Mouse (Mus musculus) hindbrain, postnatal 0 days (tissue): ENCODE measurements at regions not wholly inside any gene's neighbourhood (a gene's known extent, or its start where the extent isn't known, plus 50 kb on each side); places are given as distances from the start of the nearest gene placed in this dataset.
"Not testable (repeated sequence)": the region's sequence is repeated elsewhere in the genome, so short reads cannot be mapped to it uniquely, and the experiment has no call there.

ENCODE experiments used
- ATAC-seq: fragments of 200-750 bp; cut with Nextera tagmentation; 2 replicates; pipeline ENCODE4 v1.8.0; 2017; ENCODE audit warnings: mild to moderate bottlenecking, moderate TSS enrichment, moderate library complexity
- DNase-seq: peaks from one replicate; pipeline ENCODE4 v3.0.0-alpha.2; 2015; ENCODE audit warnings: low spot score
- H3K27ac ChIP-seq: fragments of 300-500 bp; sonication (generic); 2 replicates; pipeline ENCODE4 v1.5.1; 2014; ENCODE audit warnings: mild to moderate bottlenecking
- H3K27me3 ChIP-seq: fragments of 300-500 bp; sonication (generic); 2 replicates; pipeline ENCODE4 v1.6.1; 2014; ENCODE audit warnings: low read length, mixed read lengths; ENCODE audit not compliant: insufficient read depth
- H3K36me3 ChIP-seq: fragments of 300-500 bp; sonication (generic); 2 replicates; pipeline ENCODE4 v1.6.1; 2014; ENCODE audit warnings: low read length, mixed read lengths; ENCODE audit not compliant: insufficient read depth
- H3K4me1 ChIP-seq: fragments of 300-500 bp; sonication (generic); 2 replicates; pipeline ENCODE4 v1.6.1; 2014; ENCODE audit warnings: antibody characterized with exemption, low read length, mixed read lengths; ENCODE audit not compliant: insufficient read depth
- H3K4me2 ChIP-seq: fragments of 300-500 bp; sonication (generic); 2 replicates; pipeline ENCODE4 v1.6.1; 2014; ENCODE audit warnings: low read depth, mild to moderate bottlenecking, low read length, moderate library complexity, mixed read lengths
- H3K4me3 ChIP-seq: fragments of 300-500 bp; sonication (generic); 2 replicates; pipeline ENCODE4 v1.5.1; 2014; ENCODE audit warnings: low read length
- H3K9ac ChIP-seq: fragments of 300-500 bp; sonication (generic); replicated peaks from 2 replicates; pipeline ENCODE4 v1.6.1; 2014; ENCODE audit warnings: mild to moderate bottlenecking, low read length, moderate library complexity, mixed read lengths
- H3K9me3 ChIP-seq: fragments of 300-500 bp; sonication (generic); 2 replicates; pipeline ENCODE4 v1.6.1; 2016; ENCODE audit warnings: low read length, mixed read lengths
- WGBS: fragments of 180-500 bp; shearing (Covaris S2); extraction: QIAGEN DNeasy Blood & Tissue Kit; methylation state at CpG from one replicate; pipeline ENCODE4 v1.1.7; 2014; 5-methylcytosine and 5-hydroxymethylcytosine counted together

DNA sequence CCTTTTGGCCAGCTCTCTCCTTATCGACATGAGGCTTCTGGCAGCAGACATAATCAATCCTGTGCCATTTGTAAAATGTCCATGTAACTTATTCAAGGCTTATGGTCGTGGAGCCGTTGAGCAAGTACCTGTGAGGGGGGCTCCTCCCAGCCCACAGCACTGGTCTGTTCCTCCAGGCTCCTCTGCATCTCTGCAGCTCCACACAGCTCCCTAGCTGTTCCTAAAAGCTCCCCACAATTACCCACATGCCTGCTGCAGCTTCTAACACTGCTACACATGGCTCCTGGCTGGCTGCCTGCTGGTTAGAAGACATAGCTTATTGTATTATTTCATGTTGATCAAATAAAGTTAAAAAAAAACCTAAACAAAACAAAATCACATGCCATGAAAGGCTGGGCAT is 77.9 kb downstream of the Tcp10c start:
- WGBS = 88% methylated on average over 3 of the region's 3 CpGs
- not testable (repeated sequence) for H3K27me3 ChIP-seq, H3K36me3 ChIP-seq, H3K4me1 ChIP-seq, H3K4me2 ChIP-seq, H3K27ac ChIP-seq, H3K9me3 ChIP-seq, DNase-seq, H3K9ac ChIP-seq, H3K4me3 ChIP-seq
- 0 out of 2 replicates have a peak, but pooled peaks have one; percentile 38 for ATAC-seq

DNA sequence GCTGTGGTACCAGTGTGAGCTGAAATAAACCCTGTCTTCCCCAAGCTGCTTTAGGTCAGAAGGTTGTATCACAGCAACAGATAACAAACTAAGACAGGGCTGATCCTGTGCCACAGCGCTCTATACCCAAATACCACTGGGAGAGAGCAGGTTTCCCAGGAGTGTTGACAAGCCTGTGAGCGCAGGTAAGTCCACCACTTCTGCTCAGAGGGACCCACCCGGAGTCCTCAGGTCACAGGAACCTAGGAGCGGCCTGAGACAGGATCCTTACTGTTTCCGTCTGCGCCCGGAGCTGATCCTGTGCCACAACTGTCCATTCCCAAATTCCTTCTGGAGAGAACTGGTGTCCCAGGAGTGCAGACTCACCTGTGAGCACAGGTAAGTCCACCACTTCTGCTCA is 79.8 kb downstream of the Tcp10c start:
- H3K4me3 ChIP-seq, DNase-seq, H3K36me3 ChIP-seq, H3K9ac ChIP-seq, H3K9me3 ChIP-seq, H3K4me1 ChIP-seq, H3K27ac ChIP-seq, ATAC-seq, H3K4me2 ChIP-seq, H3K27me3 ChIP-seq: not testable (repeated sequence)
- 90% methylated on average over 7 of the region's 7 CpGs for whole genome bisulfite sequencing

DNA sequence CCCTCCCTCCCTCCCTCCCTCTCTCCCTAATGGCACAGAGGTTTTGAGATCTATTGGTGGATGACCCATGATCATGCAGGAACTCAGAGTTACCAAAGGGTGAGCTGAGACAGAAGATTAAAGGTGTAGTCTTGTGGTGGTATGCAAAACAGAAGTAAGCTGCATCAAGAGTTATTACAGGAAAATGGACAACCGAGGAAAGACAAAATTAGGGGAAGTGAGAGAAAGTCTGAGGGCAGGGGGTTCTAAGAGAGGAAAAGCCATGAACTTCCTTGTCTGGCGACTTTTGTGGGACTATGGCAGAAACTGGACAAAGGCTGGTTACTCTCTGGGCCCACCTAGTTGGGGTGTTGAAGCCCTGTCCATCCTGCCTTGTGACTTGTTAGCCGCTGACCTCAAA is 84.4 kb downstream of the Tcp10c start:
- H3K9ac ChIP-seq, ATAC-seq, H3K36me3 ChIP-seq, H3K4me1 ChIP-seq, H3K27ac ChIP-seq, H3K27me3 ChIP-seq, H3K9me3 ChIP-seq, H3K4me3 ChIP-seq, H3K4me2 ChIP-seq, DNase-seq: not testable (repeated sequence)
- WGBS = 82% methylated on average over 1 of the region's 3 CpGs

DNA sequence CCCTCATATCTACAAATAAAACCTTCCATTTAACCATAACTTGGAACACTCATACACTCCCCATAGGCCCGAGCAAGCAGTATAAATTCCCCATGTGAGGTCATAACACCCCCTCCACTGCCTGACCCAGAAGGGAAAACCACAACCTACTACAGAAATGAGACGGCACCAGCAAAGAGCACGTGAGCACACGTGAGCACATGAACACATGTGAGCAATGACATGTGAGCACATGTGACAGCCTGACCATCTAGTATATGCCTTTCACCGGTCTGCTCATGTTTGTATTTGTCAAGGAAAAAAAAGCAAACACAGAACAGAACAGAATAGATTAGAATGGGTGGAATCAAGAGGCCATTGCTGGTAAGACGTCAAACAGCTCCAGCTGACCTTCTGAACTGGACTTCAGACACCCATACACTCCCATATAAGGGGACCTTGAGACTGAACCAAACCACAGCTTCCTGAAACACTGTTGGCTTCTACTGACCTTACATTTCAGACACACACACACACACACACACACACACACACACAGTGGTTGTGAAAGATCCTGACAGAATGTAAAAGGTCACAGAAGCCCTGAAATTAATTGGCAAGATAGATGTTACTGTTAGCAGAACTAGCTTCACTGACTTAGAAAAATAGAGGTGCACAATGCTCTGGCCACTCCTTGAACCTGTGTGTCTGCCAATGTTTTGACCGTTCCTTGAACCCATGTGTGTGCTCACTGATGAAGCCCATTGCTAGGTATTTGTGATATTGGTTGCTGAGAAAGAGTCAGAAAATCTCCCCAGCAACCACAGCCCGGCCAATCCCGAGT is 86.5 kb downstream of the Tcp10c start:
- H3K9me3 ChIP-seq, H3K4me2 ChIP-seq, DNase-seq, ATAC-seq, H3K27me3 ChIP-seq, H3K4me3 ChIP-seq, H3K36me3 ChIP-seq, H3K4me1 ChIP-seq, H3K27ac ChIP-seq, H3K9ac ChIP-seq: not testable (repeated sequence)
- 85% methylated on average over 9 of the region's 9 CpGs for WGBS

DNA sequence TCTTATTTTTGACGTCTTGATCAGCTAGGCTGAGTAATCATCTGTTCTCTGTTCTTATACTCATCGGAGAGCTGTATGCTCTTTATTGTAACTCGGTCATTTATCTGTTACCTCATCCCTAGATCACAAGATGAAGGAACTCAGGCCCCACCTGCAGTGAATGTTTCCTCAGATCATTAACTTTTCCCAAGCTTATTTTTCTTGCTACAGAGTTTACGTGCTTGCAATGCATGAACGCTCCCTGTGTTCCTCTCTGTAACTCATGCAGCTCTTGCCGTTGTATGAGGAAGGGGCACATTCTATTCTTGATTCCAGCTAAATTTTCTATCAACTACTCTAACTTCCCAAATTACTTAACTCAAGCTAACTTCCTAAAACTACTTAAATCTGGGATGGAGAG is 87.9 kb downstream of the Tcp10c start:
- not testable (repeated sequence) for H3K9ac ChIP-seq, H3K36me3 ChIP-seq, H3K9me3 ChIP-seq, DNase-seq, H3K27me3 ChIP-seq, H3K27ac ChIP-seq, H3K4me1 ChIP-seq, ATAC-seq, H3K4me2 ChIP-seq, H3K4me3 ChIP-seq
- WGBS = 91% methylated on average over 5 of the region's 6 CpGs

DNA sequence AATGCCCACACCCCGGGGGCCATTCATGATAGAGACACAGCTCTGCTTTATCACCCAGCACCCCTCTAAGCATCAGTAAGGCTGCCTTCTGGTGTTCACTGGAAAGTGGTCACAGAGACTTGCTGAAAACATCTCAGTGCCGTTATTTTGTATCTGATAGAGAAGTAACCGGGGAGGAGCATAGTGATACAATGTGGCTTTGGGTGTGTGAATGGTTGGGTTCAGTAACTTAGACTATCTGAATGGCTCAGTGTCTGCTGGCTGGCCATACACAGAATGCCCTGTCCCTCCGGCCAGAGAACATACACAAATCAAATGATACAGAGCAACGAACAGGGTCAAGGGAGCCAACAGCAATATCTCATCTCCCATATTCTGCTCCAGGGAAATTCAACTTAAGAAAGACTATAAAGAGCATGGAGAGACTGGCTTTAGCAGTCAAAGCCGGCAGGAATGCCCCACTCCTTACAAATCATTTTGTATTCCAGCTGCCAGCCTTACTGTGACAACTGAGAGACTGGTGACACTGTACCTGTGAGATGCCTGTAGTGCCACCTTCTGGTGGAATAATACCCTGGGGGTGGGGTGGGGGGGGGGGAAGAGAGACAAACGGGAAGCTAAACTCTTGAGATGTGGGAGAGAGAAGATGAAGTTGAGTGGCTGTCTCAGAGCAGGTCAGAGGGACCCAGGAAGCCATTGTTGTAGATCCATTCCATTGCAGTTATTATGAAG is 102.7 kb downstream of the Tcp10c start:
- H3K4me3 ChIP-seq, H3K9ac ChIP-seq, H3K4me2 ChIP-seq, DNase-seq, H3K36me3 ChIP-seq, H3K4me1 ChIP-seq, H3K27me3 ChIP-seq, H3K9me3 ChIP-seq, H3K27ac ChIP-seq: not testable (repeated sequence)
- ATAC-seq = peak; percentile 32; the same call in 1 of the 2 replicates
- WGBS = 83% methylated on average over 6 of the region's 7 CpGs

DNA sequence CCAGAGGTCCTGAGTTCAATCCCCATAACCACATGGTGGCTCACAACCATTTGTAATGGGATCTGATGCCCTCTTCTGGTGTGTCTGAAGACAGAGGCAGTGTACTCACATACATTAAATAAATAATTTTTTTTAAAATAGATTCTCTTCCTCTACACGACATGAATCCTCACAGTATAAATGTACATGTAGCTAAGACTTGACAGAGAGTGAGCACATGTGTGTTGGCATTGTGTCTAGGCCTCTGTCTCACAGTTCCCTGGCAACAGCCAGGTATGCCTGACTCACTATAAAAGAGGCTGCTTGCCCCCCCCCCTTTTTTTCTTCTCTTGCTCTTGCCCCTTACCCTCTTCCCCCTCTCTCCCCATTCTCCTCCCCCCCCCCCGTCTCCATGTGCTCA is 103.6 kb downstream of the Tcp10c start:
- not testable (repeated sequence) for H3K27me3 ChIP-seq, H3K4me2 ChIP-seq, DNase-seq, H3K9me3 ChIP-seq, H3K36me3 ChIP-seq, H3K4me3 ChIP-seq, H3K27ac ChIP-seq, H3K4me1 ChIP-seq, H3K9ac ChIP-seq
- ATAC-seq = peak; percentile 19; the same call in 1 of the 2 replicates
- WGBS = 65% methylated on average over 1 of the region's 2 CpGs

DNA sequence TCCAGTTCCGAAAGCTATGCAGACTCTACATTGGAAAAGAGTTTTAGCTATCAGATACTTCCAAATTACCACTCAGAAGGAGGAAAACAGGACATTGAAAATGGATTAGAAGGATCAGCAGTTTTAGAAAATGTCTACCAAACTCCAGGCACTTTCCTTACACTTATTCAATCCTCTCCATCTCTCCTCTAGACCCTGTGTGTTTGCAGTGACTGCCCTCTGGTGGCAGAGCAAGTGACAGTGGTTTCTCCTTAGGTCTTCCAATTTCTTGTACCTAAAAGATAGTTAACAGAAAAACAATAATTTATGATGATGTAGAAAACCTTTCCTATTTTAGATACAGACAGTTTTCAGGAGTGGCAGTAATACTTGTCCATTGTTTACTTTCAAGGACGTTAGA is 104.4 kb downstream of the Tcp10c start:
- not testable (repeated sequence) for H3K36me3 ChIP-seq, H3K9ac ChIP-seq, H3K9me3 ChIP-seq, DNase-seq, H3K4me1 ChIP-seq, H3K4me3 ChIP-seq, H3K27ac ChIP-seq, H3K27me3 ChIP-seq, H3K4me2 ChIP-seq
- no CpG with 5 or more reads among the region's 2 CpGs for WGBS
- ATAC-seq = peak; percentile 46; the same call in 1 of the 2 replicates

DNA sequence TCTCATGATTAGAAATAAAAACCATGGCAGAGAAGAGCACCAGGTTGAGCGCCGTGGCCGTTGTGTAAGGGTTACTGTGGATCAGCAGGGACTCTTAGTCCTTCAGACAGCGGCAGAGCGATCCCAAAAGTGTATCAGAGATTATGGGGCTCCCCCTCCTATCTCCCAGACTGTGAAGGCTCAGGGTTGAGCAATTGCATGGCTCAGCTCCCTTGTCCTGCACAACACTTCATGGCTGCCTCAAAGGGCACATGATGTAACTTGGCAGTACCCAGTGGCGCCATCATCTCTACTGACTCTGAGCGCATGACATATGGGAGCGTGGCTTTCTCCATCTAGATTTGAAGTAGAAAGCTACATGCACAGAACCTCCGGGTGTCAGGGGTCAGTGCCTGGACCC is 108.3 kb downstream of the Tcp10c start:
- not testable (repeated sequence) for ATAC-seq, DNase-seq, H3K9ac ChIP-seq, H3K4me1 ChIP-seq, H3K27me3 ChIP-seq, H3K4me2 ChIP-seq, H3K9me3 ChIP-seq, H3K4me3 ChIP-seq, H3K27ac ChIP-seq, H3K36me3 ChIP-seq
- WGBS = 93% methylated on average over 2 of the region's 9 CpGs

DNA sequence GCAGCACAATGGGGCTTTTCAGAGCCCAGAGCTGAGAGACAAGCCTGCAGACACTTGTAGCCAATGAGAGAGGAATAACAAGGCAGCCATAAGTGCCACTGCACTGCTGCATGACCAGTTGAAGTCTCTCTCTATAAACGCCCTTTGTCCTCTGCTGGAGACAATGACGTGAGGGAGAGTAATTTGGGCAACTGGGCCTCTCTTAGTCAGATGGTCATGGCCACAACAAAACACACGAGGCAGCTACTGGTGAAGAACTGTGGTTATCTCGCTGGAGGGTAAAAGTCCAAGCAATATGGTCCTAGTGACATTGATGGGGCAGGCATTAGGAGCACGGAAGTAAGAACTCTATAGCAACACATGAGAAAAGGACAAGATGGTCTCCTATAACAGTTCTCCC is 111.5 kb downstream of the Tcp10c start:
- ATAC-seq, H3K4me3 ChIP-seq, H3K9ac ChIP-seq, H3K4me1 ChIP-seq, DNase-seq, H3K9me3 ChIP-seq, H3K4me2 ChIP-seq, H3K27ac ChIP-seq, H3K36me3 ChIP-seq, H3K27me3 ChIP-seq: not testable (repeated sequence)
- WGBS = 44% methylated on average over 4 of the region's 5 CpGs
